Mouse (Mus musculus) left cerebral cortex, adult 9 months (tissue): Measurements from ENCODE around the gene Psg25.
"Not testable (repeated sequence)": the region's sequence is repeated elsewhere in the genome, so short reads cannot be mapped to it uniquely, and the experiment has no call there.

Experiments used
- DNase-seq, 2 experiments: peaks; one replicate each; pipeline ENCODE4 v3.0.0; 2022; ENCODE audit warnings: low spot score in 2 of 2

Psg25 gene

GRCm38 (mm10) chr7:18532169-18532568 lies at the start of gene Psg25:
Gene Psg25 (minus strand): TSS chr7:18532269.
- DNase-seq = no peak

GRCm38 (mm10) chr7:18567205-18567604 lies 35.1 kb upstream of the Psg25 start, which contains the start of gene Psg27:
Gene Psg27 (minus strand): TSS chr7:18567305.
- DNase-seq = no peak

- no peak for DNase-seq
Measured at GRCm38 (mm10) chr7:18559850-18560249, 27.8 kb upstream of the Psg25 start.

GRCm38 (mm10) chr7:18555751-18556150 lies 23.7 kb upstream of the Psg25 start:
- not testable (repeated sequence) for DNase-seq

GRCm38 (mm10) chr7:18533420-18533819 lies 1.4 kb upstream of the Psg25 start:
- no peak for DNase-seq

- no peak for DNase-seq
Measured at GRCm38 (mm10) chr7:18524668-18525067, 7.4 kb downstream of the Psg25 start.

GRCm38 (mm10) chr7:18512848-18513247 lies 19.2 kb downstream of the Psg25 start:
- DNase-seq = not testable (repeated sequence)

GRCm38 (mm10) chr7:18512417-18512816 lies 19.7 kb downstream of the Psg25 start:
- not testable (repeated sequence) for DNase-seq

- DNase-seq = no peak
Measured at GRCm38 (mm10) chr7:18511479-18511878, 20.6 kb downstream of the Psg25 start.

GRCm38 (mm10) chr7:18484077-18484476 lies 48.0 kb downstream of the Psg25 start, which contains the start of gene Psg26:
Gene Psg26 (minus strand): TSS chr7:18484177.
- DNase-seq = no peak
